Mouse (Mus musculus): Measurements from ENCODE around the gene Osbp2. TPM values are rescaled to one million over a fixed set of nuclear protein-coding genes. Genes with fewer than 3 reads are reported as not detected.

The Osbp2 gene
- polyA plus RNA-seq, 1 experiment from 2014 or later: 0.73 TPM

DNA sequence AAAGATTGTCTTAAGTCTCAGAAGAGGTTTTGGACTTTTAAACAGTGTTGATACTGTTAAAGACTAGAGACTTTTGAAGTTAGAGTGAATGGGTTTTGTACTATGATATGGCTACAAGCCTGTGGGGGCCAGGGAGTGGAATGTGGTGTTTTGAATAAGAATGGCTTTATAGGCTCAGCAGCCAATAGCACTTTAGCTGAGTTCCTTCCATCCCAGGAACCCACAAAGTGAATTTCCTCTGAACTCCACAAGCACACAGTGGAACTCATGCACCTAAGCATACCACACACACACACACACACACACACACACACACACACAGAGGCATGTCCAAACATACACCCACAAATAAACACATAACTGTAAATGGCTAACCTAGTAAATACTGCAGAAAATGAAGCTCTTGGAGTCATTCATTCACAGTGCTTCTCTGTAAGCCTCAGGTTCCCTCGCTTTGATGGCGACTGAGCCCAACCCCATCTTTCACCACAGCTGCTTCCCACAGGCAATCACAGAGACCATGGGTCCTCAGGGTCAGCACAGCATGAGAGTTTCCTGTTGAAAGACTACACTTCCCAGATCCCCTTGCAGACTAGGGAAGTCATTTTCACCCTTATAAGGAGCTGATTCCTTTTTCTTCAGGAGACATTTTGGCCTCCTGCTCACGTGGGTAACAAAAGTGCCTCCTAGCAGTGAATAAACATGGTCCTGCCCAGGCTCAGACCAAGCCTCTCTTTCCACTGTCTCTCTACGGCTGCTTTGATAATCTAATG is 45.5 kb downstream of the Osbp2 start:
- no peak overlapping the region for H3K9ac ChIP-seq (replicated peaks)
- 21% methylated on average over 4 of the region's 4 CpGs for WGBS
- no peak overlapping the region for H3K27ac ChIP-seq
- H3K27me3 ChIP-seq: no peaks in the 10 kb centered on the region
- no peak overlapping the region for H3K4me2 ChIP-seq
- H3K4me3 ChIP-seq (replicated peaks): no peak overlapping the region
- 0 out of 2 replicates have a peak, but pooled peaks cover 3% of the 10 kb centered on the region for H3K4me1 ChIP-seq (replicated peaks)
- no peaks in the 10 kb centered on the region for H3K36me3 ChIP-seq
- no peaks in the 10 kb centered on the region for H3K9me3 ChIP-seq
- no peak; the same call in 1 of the 2 replicates for ATAC-seq (ENCODE audit: insufficient number of reproducible peaks, insufficient read depth, low FRiP score, low TSS enrichment, low read depth)

DNA sequence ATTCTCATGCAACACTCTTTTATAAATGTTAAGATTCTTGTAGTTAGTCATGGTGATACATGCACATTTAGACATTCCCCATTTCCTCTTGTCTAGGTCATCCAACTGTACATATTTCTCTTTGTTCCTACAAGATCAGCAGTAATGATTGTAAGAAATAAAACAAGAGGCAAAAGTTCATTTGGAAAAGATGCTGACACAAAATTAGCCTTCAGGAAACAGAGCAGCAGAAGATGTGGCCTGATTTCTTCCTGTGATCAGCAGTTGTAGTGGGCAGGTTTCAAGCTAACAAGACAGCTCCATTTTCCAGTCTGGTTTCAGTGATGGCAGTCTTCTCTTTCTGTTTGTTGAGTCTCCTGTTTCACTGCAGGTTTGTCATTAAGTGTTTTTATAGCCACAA is 47.8 kb downstream of the Osbp2 start:
- H3K27me3 ChIP-seq: no peaks in the 10 kb centered on the region
- H3K4me2 ChIP-seq: no peak overlapping the region
- ATAC-seq (ENCODE audit: insufficient number of reproducible peaks, insufficient read depth, low FRiP score, low TSS enrichment, low read depth): no peak
- H3K9ac ChIP-seq (replicated peaks): no peak overlapping the region
- H3K36me3 ChIP-seq: no peaks in the 10 kb centered on the region
- H3K9me3 ChIP-seq: no peaks in the 10 kb centered on the region
- H3K4me3 ChIP-seq (replicated peaks): no peak overlapping the region
- H3K27ac ChIP-seq: no peak overlapping the region
- H3K4me1 ChIP-seq (replicated peaks): 0 out of 2 replicates have a peak, but pooled peaks cover 3% of the 10 kb centered on the region

DNA sequence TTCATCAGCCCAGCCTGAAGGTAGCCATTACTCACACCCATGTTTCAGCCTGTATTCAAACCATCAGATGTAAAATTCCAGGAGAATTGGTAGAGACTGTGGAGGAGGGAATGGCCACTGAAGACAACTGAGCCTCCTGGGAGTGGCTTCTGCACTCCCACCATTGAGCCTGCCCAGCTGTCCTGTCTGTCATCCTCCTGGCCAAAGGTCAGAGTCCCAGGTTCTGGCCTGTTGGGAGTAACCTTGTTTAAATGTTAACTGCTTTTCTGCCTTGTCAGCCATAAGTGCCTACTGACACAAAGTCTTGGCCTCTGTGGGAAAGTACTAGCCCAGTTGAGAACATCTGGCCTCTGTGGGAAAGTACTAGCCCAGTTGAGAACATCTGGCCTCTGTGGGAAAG is 50.4 kb downstream of the Osbp2 start:
- Histone ChIP-seq H3K9me3 (no peaks in the 10 kb centered on the region), H3K4me3 (replicated peaks) (no peak overlapping the region), H3K4me2 (no peak overlapping the region), H3K27ac (no peak overlapping the region), H3K4me1 (replicated peaks) (0 out of 2 replicates have a peak, but pooled peaks cover 3% of the 10 kb centered on the region), H3K27me3 (no peaks in the 10 kb centered on the region), H3K36me3 (no peaks in the 10 kb centered on the region), H3K9ac (replicated peaks) (no peak overlapping the region)
- ATAC-seq (ENCODE audit: insufficient number of reproducible peaks, insufficient read depth, low FRiP score, low TSS enrichment, low read depth): no peak

DNA sequence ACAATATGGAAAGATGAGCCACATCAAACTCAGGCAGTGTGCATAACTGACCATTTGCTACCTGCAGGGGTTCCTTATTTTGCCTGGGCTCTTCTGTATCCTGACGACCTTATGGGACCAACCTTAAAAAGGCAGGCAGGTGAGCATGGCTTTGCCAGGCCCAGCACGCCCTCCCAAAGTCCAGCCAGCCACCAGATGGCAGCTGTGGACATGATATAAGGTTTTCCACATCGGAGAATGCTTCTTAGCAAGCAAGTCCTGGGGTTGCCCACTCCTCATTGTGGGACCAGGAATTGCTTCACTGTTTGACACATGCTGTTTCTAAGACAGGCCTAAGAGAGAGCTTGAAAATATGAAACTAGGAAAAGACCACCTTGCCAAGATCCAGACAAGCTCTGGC is 55.5 kb downstream of the Osbp2 start:
- H3K36me3 ChIP-seq: no peaks in the 10 kb centered on the region
- no peaks in the 10 kb centered on the region for H3K4me1 ChIP-seq (replicated peaks)
- H3K27me3 ChIP-seq: no peaks in the 10 kb centered on the region
- no peak overlapping the region for H3K4me3 ChIP-seq (replicated peaks)
- no peak for ATAC-seq (ENCODE audit: insufficient number of reproducible peaks, insufficient read depth, low FRiP score, low TSS enrichment, low read depth)
- WGBS: 19% methylated on average over 3 of the region's 3 CpGs
- no peak overlapping the region for H3K9ac ChIP-seq (replicated peaks)
- H3K9me3 ChIP-seq: 0 out of 2 replicates have a peak, but pooled peaks cover 3% of the 10 kb centered on the region
- no peak overlapping the region for H3K27ac ChIP-seq
- H3K4me2 ChIP-seq: no peak overlapping the region

DNA sequence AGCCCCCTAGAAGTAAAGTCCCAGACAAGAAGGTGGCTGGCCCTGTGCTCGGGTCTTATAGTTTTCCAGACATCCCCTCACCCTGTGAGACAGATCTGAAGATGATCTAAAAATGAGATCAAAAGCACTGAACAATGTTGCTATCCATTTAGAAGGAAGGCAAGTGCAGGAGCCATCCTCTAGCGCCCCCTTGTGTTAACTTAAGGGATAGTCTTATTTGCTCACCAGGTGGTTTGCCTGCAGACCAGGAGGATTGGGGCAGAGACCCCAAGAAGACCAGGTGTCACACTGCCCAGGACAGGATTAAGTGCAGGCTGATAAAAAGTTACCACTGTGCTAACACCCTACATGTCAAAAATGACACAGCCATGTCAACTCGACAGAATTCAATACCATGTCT is 58.3 kb downstream of the Osbp2 start:
- no peaks in the 10 kb centered on the region for H3K27me3 ChIP-seq
- H3K27ac ChIP-seq: no peak overlapping the region
- 0 out of 2 replicates have a peak, but pooled peaks cover 3% of the 10 kb centered on the region for H3K9me3 ChIP-seq
- no peak overlapping the region for H3K4me3 ChIP-seq (replicated peaks)
- no peak overlapping the region for H3K4me2 ChIP-seq
- WGBS: 26% methylated on average over 3 of the region's 3 CpGs
- H3K36me3 ChIP-seq: no peaks in the 10 kb centered on the region
- no peaks in the 10 kb centered on the region for H3K4me1 ChIP-seq (replicated peaks)
- no peak overlapping the region for H3K9ac ChIP-seq (replicated peaks)
- no peak for ATAC-seq (ENCODE audit: insufficient number of reproducible peaks, insufficient read depth, low FRiP score, low TSS enrichment, low read depth)

DNA sequence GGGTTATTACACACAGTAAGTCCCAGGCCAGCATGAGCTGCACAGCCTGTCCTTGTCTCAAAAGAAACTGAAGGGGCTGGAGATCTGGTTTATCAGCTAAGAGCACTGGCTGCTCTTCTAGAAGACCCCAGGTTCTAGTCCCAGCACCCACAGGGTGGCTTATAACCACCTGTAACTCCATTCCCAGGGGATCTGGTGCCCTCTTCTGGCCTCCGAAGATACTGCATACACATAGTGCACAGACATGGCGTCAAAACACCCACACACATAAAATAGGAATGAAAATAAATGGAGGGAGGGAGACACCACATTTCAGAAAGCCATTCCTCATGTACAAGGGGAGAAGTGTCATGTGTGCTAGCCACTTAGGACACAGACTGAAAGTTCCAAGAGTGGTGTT is 59.1 kb downstream of the Osbp2 start:
- Histone ChIP-seq H3K27ac (no peak overlapping the region), H3K9me3 (0 out of 2 replicates have a peak, but pooled peaks cover 3% of the 10 kb centered on the region), H3K9ac (replicated peaks) (no peak overlapping the region), H3K4me1 (replicated peaks) (no peaks in the 10 kb centered on the region), H3K36me3 (no peaks in the 10 kb centered on the region), H3K4me2 (no peak overlapping the region), H3K4me3 (replicated peaks) (no peak overlapping the region), H3K27me3 (no peaks in the 10 kb centered on the region)
- WGBS: 93% methylated on average over 2 of the region's 2 CpGs
- ATAC-seq (ENCODE audit: insufficient number of reproducible peaks, insufficient read depth, low FRiP score, low TSS enrichment, low read depth): no peak

DNA sequence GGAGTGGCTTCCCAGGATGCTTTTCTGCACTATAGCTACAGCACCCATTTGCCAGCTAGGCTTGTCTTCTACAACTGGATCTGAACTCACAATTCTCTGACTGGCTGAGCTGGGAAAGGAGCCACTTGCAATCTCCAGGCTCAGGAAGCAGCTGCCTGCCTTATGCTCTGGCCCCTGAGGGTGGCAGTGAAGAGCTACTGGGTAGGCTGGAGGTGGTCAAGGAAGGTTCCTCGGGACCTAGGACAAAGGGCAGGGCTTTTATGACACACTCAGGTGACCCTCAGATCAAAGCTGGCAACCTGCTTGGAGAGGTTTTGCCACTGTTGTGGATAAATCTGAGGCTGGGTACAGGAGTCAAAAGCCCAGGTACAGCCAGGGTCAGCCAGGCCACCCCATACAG is 61.6 kb downstream of the Osbp2 start:
- no peaks in the 10 kb centered on the region for H3K36me3 ChIP-seq
- 0 out of 2 replicates have a peak, but pooled peaks cover 3% of the 10 kb centered on the region for H3K9me3 ChIP-seq
- no peak overlapping the region for H3K4me3 ChIP-seq (replicated peaks)
- 27% methylated on average over 1 of the region's 1 CpGs for WGBS
- H3K9ac ChIP-seq (replicated peaks): no peak overlapping the region
- H3K4me2 ChIP-seq: no peak overlapping the region
- no peak for ATAC-seq (ENCODE audit: insufficient number of reproducible peaks, insufficient read depth, low FRiP score, low TSS enrichment, low read depth)
- no peaks in the 10 kb centered on the region for H3K4me1 ChIP-seq (replicated peaks)
- H3K27ac ChIP-seq: no peak overlapping the region
- H3K27me3 ChIP-seq: no peaks in the 10 kb centered on the region

DNA sequence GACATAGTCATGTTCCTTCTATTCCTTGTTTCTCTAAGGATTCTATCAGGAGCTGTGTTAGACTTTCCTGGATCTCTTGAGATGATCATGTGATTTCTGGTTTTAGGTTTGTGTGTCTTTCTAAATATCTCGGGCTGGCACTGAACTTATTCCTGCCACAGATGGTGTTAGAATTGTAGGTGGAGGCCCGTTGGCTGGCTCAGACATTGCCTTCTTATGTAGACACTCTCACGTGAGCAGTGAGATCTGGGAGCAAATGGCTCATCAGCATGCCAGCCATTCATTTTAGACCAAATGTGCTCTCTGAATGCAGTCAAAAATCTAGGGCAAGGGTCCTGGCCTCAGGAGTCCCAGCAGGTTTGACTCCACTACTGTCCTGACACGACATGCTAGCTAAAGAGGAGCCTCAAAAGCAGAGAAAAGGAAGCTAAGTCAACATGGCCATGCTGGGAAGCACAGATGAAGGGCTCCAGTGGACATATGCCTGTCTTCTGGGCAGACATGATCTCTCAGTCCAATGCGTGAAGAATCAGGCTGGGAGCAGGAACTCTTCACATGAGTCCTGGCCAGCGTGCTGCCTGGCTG is 66.0 kb downstream of the Osbp2 start:
- Histone ChIP-seq H3K36me3 (no peaks in the 10 kb centered on the region), H3K4me2 (no peak overlapping the region), H3K4me1 (replicated peaks) (no peaks in the 10 kb centered on the region), H3K4me3 (replicated peaks) (no peak overlapping the region), H3K27ac (no peak overlapping the region), H3K27me3 (no peaks in the 10 kb centered on the region), H3K9me3 (no peaks in the 10 kb centered on the region), H3K9ac (replicated peaks) (no peak overlapping the region)
- no peak for ATAC-seq (ENCODE audit: insufficient number of reproducible peaks, insufficient read depth, low FRiP score, low TSS enrichment, low read depth)
- 89% methylated on average over 6 of the region's 6 CpGs for WGBS

DNA sequence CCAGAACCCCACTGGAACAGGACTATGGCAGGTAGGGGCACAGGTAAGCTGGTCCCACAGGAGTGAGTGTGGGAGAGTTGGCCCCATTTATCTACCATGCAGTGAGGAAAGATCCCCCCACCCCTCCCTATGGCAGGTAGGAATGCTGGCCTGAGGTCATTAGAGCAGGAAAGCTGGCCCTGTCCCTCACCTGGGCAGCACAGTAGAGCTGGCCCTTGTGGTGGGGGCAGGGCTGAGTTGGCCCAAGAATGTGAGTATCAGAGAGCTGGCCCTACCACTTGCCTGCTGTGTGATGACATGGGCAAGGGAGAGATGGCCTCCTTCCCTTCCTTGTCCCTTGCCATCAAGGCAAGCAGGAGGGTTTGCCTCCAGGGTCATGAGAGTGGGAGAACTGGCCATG is 73.0 kb downstream of the Osbp2 start:
- H3K9me3 ChIP-seq: no peaks in the 10 kb centered on the region
- no peaks in the 10 kb centered on the region for H3K4me1 ChIP-seq (replicated peaks)
- no peak overlapping the region for H3K4me2 ChIP-seq
- no peak overlapping the region for H3K4me3 ChIP-seq (replicated peaks)
- H3K27me3 ChIP-seq: peaks cover 8% of the 10 kb centered on the region
- no peak for ATAC-seq (ENCODE audit: insufficient number of reproducible peaks, insufficient read depth, low FRiP score, low TSS enrichment, low read depth)
- no peaks in the 10 kb centered on the region for H3K36me3 ChIP-seq
- H3K27ac ChIP-seq: no peak overlapping the region
- no peak overlapping the region for H3K9ac ChIP-seq (replicated peaks)

DNA sequence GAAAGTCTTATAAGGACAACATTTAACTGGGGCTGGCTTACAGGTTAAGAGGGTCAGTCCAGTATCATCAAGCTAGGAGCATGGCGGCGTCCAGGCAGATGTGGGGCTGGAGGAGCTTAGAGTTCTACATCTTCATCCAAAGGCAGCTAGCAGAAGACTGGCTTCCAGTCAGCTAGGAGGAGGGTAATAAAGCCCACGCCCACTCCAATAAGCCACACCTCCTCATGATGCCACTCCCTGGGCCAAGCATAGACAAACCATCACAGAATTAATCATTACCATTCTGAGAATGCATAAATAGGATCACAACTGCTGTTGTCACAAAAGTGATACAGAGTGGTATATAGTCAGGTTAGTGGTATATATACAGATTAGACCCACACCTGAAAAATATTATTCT is 73.8 kb downstream of the Osbp2 start:
- peaks cover 8% of the 10 kb centered on the region for H3K27me3 ChIP-seq
- 66% methylated on average over 3 of the region's 3 CpGs for WGBS
- no peak overlapping the region for H3K4me3 ChIP-seq (replicated peaks)
- H3K4me1 ChIP-seq (replicated peaks): no peaks in the 10 kb centered on the region
- H3K27ac ChIP-seq: no peak overlapping the region
- no peak overlapping the region for H3K4me2 ChIP-seq
- H3K36me3 ChIP-seq: no peaks in the 10 kb centered on the region
- H3K9ac ChIP-seq (replicated peaks): no peak overlapping the region
- ATAC-seq (ENCODE audit: insufficient number of reproducible peaks, insufficient read depth, low FRiP score, low TSS enrichment, low read depth): no peak
- no peaks in the 10 kb centered on the region for H3K9me3 ChIP-seq

DNA sequence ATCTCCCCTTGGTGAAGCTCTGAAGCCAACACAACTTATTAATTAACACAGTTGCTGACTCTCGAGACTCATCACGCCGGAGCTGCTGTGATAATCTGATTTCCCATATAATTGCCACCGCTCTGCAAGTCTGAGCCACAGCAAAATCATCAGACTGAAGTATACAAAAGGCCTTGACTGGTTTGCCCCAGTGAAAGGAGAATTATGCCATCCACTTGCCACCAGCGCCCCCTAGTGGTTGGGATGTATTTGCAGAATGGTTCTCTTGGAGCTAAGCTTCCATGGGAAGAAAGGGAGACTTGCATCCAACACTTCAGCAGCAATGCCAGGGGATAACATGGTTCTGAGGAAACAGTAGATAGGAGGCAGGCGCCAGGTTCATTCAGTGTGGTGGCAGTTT is 77.1 kb downstream of the Osbp2 start:
- Histone ChIP-seq H3K9me3 (peaks cover 4% of the 10 kb centered on the region; the same call in 1 of the 2 replicates), H3K9ac (replicated peaks) (no peak overlapping the region), H3K4me3 (replicated peaks) (no peak overlapping the region), H3K4me1 (replicated peaks) (no peaks in the 10 kb centered on the region), H3K36me3 (no peaks in the 10 kb centered on the region), H3K4me2 (no peak overlapping the region), H3K27me3 (peaks cover 8% of the 10 kb centered on the region), H3K27ac (no peak overlapping the region)
- WGBS: 31% methylated on average over 6 of the region's 6 CpGs
- no peak for ATAC-seq (ENCODE audit: insufficient number of reproducible peaks, insufficient read depth, low FRiP score, low TSS enrichment, low read depth)

DNA sequence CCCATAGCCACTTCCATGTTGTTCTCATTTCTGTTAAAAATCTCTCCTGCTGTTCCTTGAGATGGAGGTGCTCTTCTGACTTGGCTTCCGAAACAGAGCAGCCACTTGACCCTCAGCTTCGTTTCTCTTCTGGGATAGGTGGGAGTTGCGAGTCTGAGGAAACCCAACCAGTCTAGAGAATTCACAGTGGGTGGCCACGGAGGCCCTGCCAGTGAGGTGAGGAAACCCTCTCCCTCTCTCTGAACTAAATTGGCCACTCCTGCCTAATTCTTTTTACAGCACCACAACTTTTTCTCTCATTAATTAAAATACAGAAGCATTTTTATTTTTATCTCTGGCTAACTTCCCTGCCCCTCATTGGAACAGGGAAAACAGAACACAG is 88.4 kb downstream of the Osbp2 start:
- no peak for ATAC-seq (ENCODE audit: insufficient number of reproducible peaks, insufficient read depth, low FRiP score, low TSS enrichment, low read depth)
- Histone ChIP-seq H3K9ac (replicated peaks) (no peak overlapping the region), H3K27me3 (peaks cover 53% of the 10 kb centered on the region), H3K4me2 (no peak overlapping the region), H3K4me1 (replicated peaks) (peaks cover 8% of the 10 kb centered on the region), H3K27ac (no peak overlapping the region), H3K9me3 (no peaks in the 10 kb centered on the region), H3K4me3 (replicated peaks) (no peak overlapping the region), H3K36me3 (no peaks in the 10 kb centered on the region)
- WGBS: 34% methylated on average over 4 of the region's 4 CpGs

Data from limb, embryonic 12.5 days (tissue).